Mouse (Mus musculus) erythroblast, adult 5-6 weeks (primary cell): ENCODE results near the gene Gm49322. TPM values are rescaled to one million over a fixed set of nuclear protein-coding genes. Genes with fewer than 3 reads are reported as not detected.
A peak's percentile ranks its signal among the peaks of the same experiment; 100 is the strongest.
"Not testable (repeated sequence)": the region's sequence is repeated elsewhere in the genome, so short reads cannot be mapped to it uniquely, and the experiment has no call there.

Experiments used
- ATAC-seq: replicated peaks from 2 replicates; pipeline ENCODE4 v1.8.0; 2016; ENCODE audit warnings: moderate number of reproducible peaks, mild to moderate bottlenecking, moderate TSS enrichment, inconsistent platforms; ENCODE audit not compliant: poor library complexity, low FRiP score, severe bottlenecking
- total RNA-seq, 2 experiments: library from RNA; stranded (forward) in 1 of 2; stranded (reverse) in 1 of 2; fragments of 150-400 nt in 1 of 2; fragments of 200-764, 138-1000 nt in 1 of 2; gene quantifications; 2 replicates each; pipeline versions ENCODE4 v1.2.3 to v1.2.4; 2015 to 2017; ENCODE audit warnings: low replicate concordance in 2 of 2

Gm49322 gene
- total RNA-seq (2015; ENCODE audit: low replicate concordance) (0.21 TPM in 1 of 2 replicates, not detected in the other), total RNA-seq (2017; ENCODE audit: low replicate concordance) (not detected in 2 replicates)

- ATAC-seq = not testable (repeated sequence)
Observed at GRCm38 (mm10) chr10:80605721-80606120, at the start of gene Gm49322. Gene Gm49322, plus strand, starts transcription at chr10:80606021.

GRCm38 (mm10) chr10:80557346-80557965 lies 48.4 kb upstream of the Gm49322 start:
- peak; percentile 30; the same call in 1 of the 2 replicates for ATAC-seq

GRCm38 (mm10) chr10:80559431-80559830 lies 46.4 kb upstream of the Gm49322 start:
- ATAC-seq = no peak

- ATAC-seq = 0 out of 2 replicates have a peak, but pooled peaks have one; percentile 3
Observed at GRCm38 (mm10) chr10:80560621-80561020, 45.2 kb upstream of the Gm49322 start.

GRCm38 (mm10) chr10:80561116-80561944 lies 44.5 kb upstream of the Gm49322 start, which contains the start of gene Rexo1:
Gene Rexo1, minus strand, starts transcription at chr10:80561560.
- peak; percentile 81 for ATAC-seq

GRCm38 (mm10) chr10:80566375-80567092 lies 39.3 kb upstream of the Gm49322 start:
- ATAC-seq = peak; percentile 50

- ATAC-seq = no peak
Observed at GRCm38 (mm10) chr10:80568876-80569275, 36.9 kb upstream of the Gm49322 start.

- peak; percentile 73 for ATAC-seq
Observed at GRCm38 (mm10) chr10:80569664-80570066, 36.2 kb upstream of the Gm49322 start.

GRCm38 (mm10) chr10:80570419-80570818 lies 35.4 kb upstream of the Gm49322 start:
- ATAC-seq = no peak

GRCm38 (mm10) chr10:80570871-80571836 lies 34.7 kb upstream of the Gm49322 start:
- ATAC-seq = peak; percentile 32

- peak; percentile 33 for ATAC-seq
Observed at GRCm38 (mm10) chr10:80572477-80572876, 33.3 kb upstream of the Gm49322 start.

- ATAC-seq = no peak
Observed at GRCm38 (mm10) chr10:80573944-80574343, 31.9 kb upstream of the Gm49322 start.

- no peak for ATAC-seq
Observed at GRCm38 (mm10) chr10:80574896-80575295, 30.9 kb upstream of the Gm49322 start.

GRCm38 (mm10) chr10:80575925-80576324 lies 29.9 kb upstream of the Gm49322 start:
- no peak for ATAC-seq

- ATAC-seq = no peak
Observed at GRCm38 (mm10) chr10:80576351-80577194, 29.2 kb upstream of the Gm49322 start.

- peak; percentile 63 for ATAC-seq
Observed at GRCm38 (mm10) chr10:80577195-80578130, 28.4 kb upstream of the Gm49322 start, which contains the start of gene Klf16. Gene Klf16, minus strand, starts transcription at chr10:80577321.

GRCm38 (mm10) chr10:80578131-80578750 lies 27.6 kb upstream of the Gm49322 start:
- peak; percentile 66 for ATAC-seq
